Mouse (Mus musculus) brain, embryonic 14.5 days (tissue): Measurements from ENCODE around the gene Nat8f2. TPM values are rescaled to one million over a fixed set of nuclear protein-coding genes. Genes with fewer than 3 reads are reported as not detected.
"Not testable (repeated sequence)": the region's sequence is repeated elsewhere in the genome, so short reads cannot be mapped to it uniquely, and the experiment has no call there.

Experiments
- DNase-seq: peaks from one replicate; pipeline ENCODE4 v3.0.0-alpha.2; 2011; ENCODE audit warnings: low read depth
- CTCF ChIP-seq: fragments of 200-500 bp; IDR thresholded peaks from 2 replicates; pipeline ENCODE4 v1.5.1; 2012; ENCODE audit warnings: inconsistent platforms, mild to moderate bottlenecking, moderate library complexity, borderline replicate concordance; ENCODE audit not compliant: insufficient read depth, insufficient read length; ENCODE audit errors: extremely low read depth
- POLR2A ChIP-seq: fragments of 200-500 bp; IDR thresholded peaks from 2 replicates; pipeline ENCODE4 v1.6.1; 2012; ENCODE audit warnings: mild to moderate bottlenecking, inconsistent platforms, borderline replicate concordance; ENCODE audit not compliant: poor library complexity, insufficient read depth, insufficient read length, severe bottlenecking; ENCODE audit errors: extremely low read depth
- polyA plus RNA-seq: library from polyadenylated mRNA; depleted of rRNA; stranded (reverse); fragments of >200 nt; gene quantifications from 2 replicates; pipeline ENCODE4 v1.2.3, GENCODE M21; 2012; rRNA removed

Gene Nat8f2
- 0.03 and 0.10 TPM in 2 replicates for polyA plus RNA-seq

DNA sequence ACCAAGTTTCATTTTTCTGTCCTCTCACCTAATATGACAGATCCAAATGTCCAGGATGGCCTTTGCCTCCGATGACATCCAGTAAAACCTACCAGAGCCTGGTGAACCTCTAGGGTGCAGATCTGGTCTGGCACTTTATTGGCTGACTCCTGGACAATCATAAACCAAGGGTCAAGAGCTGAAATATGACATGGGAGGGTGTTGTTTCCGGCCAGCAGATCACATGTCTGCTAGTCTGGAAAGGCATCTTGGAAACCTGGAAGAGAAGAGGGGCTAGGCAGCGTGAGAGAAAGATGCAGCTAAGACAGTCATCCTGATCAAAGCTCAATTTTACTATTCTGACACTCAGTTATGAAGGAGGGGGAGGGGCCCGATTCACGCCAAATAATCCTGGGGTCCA, at the start of gene Nat8f2:
Nat8f2 (minus strand) TSS at position 153 of the 400 bp plus-strand sequence.
- not testable (repeated sequence) for DNase-seq

DNA sequence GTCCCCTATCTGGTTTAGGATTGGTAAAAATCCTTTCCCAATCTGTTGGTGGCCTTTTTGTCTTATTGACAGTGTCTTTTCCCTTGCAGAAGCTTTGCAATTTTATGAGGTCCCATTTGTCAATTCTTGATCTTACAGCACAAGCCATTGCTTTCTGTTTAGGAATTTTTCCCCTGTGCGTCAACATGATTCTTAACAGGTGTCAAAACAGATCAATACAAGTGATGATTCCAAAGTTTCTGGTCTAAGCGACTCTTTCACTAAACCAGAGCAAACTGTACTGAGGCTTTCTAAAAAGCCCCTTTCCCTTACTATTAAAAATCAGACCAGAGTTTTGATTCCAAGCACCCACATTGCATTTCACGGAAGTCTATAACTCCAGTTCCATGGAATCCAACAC, 49.4 kb upstream of the Nat8f2 start:
- DNase-seq = not testable (repeated sequence)

- no peak for TF ChIP-seq CTCF
- no peak for TF ChIP-seq POLR2A
- no peak for DNase-seq
These were observed 47.6 kb upstream of the Nat8f2 start for GRCm38 (mm10) chr6:85916596-85916995.

DNA sequence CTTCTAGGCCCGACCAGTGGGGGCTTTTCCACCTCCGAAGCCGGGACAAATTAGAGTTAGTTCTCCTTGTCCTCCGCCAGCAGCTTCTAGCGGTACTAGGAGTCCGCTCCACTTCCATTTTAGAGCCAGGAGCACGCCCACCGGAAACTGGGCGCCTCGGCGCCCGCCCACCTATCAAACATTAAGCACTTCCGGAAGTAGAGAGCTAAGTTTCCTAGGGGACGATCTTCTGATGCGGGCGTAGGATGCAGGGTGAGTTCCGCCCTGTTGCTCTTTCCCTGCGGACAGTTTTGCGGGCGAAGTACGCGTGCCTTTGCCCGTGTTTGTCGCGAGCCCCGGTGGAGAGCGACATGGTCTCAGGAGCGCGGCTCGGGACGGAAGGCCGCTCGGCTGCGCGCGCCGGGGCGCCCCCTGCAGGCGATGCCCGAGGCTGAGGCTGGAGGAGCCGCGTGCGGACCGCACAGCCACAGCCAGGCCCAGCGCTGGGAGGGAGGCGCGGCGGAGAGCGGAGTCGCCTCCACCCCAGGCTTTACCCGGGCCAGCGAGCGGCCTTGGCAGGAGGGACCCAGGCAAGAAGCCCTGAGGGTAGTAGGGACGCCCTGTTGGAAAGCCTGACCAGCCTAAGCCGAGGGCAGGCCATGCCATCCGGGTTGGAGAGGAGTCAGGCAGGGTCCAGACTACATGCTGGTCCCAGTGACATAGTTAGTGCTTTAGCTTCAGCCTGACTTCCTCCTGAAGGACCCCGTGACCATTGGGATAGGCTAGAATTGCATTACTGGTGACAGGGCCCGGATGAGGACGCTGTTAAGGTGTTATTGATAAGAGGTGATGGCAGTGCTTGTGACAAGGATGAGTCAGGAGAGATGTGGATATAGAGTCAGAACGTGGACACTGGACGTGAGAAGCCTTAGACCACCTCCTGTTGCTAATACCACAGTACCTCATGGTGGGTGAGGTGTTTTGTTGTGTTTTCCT, 46.9 kb upstream of the Nat8f2 start, which contains the start of gene Nat8f1:
Nat8f1 (minus strand) TSS at position 149 of the 975 bp plus-strand sequence.
- peak; percentile 96 for DNase-seq
- TF ChIP-seq CTCF (peak; percentile 34; the same call in 1 of the 2 replicates), POLR2A (0 out of 2 replicates have a peak, but pooled peaks have one; percentile 20)

DNA sequence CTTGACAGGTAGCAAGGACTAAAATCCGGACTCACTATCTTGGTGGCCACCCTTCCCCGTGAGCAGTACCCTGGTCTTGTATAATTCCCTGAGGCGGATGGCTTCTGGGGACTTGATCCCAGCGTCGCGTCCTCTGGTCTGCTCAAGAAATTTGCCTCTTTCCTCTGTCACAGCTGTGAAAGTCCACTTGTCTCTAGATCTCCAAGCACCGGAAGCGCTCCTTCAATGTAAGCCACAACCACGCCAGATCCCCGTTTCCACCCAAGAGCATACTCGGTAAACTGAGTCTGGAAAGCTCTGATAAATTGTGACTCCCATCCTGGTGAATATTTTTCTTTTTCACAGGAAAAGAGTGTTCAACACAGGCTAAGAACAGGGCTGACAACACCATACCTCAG, 46.2 kb upstream of the Nat8f2 start:
- no peak for DNase-seq
- TF ChIP-seq CTCF = no peak
- TF ChIP-seq POLR2A = no peak

DNA sequence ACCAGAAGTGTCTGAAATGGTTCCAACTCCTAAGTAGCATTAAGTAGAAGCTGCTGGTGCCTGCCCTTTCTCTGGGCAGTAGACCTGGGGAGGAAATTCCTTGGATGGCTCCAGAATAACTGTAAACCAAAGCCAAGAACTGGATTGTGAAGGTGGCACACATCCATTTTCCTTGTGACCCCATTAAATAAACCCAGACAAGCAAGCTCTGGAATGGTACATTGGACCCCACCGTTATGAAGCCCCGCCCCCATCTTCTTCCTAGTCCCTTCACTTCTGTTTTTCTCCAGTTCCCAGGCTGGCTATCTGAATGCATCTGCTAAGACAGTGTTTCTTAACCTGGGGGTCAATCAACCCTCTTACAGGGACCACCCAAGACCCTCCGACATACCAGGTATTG, 42.6 kb upstream of the Nat8f2 start, which contains the start of gene Tprkb:
Tprkb (plus strand) TSS at position 279 of the 400 bp plus-strand sequence.
- TF ChIP-seq POLR2A = no peak
- TF ChIP-seq CTCF = no peak
- DNase-seq = no peak

- DNase-seq = no peak
- TF ChIP-seq CTCF (no peak), POLR2A (no peak)
These were observed 40.7 kb upstream of the Nat8f2 start for GRCm38 (mm10) chr6:85909704-85910103.

DNA sequence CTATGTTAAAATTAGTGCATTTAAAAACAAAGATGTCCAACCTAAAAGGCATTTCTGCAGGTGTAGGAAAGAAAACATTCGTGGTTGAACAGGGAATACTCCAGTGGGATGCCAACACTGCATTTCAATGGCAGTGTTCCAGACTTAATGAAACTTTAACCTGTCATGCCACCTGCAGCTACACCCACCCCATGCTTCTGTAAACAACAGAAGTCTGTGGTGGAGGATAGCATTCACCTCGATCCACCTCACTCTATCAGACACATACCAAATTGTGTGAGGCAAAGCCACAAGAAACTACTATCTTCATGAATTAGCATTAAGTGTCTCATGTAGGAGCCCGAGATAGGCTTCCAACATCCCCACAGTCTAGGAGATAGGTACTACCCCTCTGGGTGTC, 39.4 kb upstream of the Nat8f2 start:
- no peak for DNase-seq
- TF ChIP-seq CTCF (no peak), POLR2A (no peak)

DNA sequence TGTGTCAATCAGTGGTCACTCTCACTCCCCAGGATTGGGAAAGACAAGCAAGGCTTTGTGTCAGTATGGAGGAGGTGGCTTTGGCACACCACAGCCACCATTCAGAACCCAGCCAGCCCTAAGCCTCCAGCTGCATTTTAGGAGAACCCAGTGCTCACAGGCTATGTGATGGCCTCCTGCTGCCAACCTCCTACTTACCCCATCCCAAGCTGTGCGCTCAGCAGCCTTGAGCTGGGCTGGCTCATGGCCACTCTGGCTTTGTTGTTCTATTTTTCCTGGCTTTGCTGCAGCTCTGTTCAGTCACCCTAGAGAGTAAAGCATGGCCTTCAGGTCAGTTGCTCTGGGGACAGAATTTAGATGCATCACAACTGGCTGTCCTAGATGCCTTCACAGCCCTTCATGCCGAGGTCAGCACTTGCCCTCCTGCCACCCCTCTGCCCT, 38.0 kb upstream of the Nat8f2 start:
- peak; percentile 11 for DNase-seq

- TF ChIP-seq CTCF = peak; percentile 63; the same call in 1 of the 2 replicates
- DNase-seq = peak; percentile 55
These were observed 35.7 kb upstream of the Nat8f2 start, which contains the start of gene Nat8f4 for GRCm38 (mm10) chr6:85904642-85905061. Nat8f4 (minus strand) TSS chr6:85904884.

GRCm38 (mm10) chr6:85902303-85902702, 33.3 kb upstream of the Nat8f2 start:
- TF ChIP-seq POLR2A = no peak
- TF ChIP-seq CTCF = no peak
- DNase-seq = no peak

GRCm38 (mm10) chr6:85898596-85899475, 29.9 kb upstream of the Nat8f2 start:
- DNase-seq = peak; percentile 9

GRCm38 (mm10) chr6:85895061-85895648, 26.2 kb upstream of the Nat8f2 start:
- not testable (repeated sequence) for DNase-seq

More at GRCm38 (mm10) chr6:85895061-85895648, 26.2 kb upstream of the Nat8f2 start:
- peak; percentile 39; the same call in 1 of the 2 replicates for TF ChIP-seq CTCF
